Mouse (Mus musculus) spleen, postnatal 4 days (tissue): ENCODE results near the gene Arhgap27.
"Not testable (repeated sequence)": the region's sequence is repeated elsewhere in the genome, so short reads cannot be mapped to it uniquely, and the experiment has no call there.

Experiments
- DNase-seq, 2 experiments: peaks; one replicate each; pipeline ENCODE4 v3.0.0; 2022; ENCODE audit warnings: low spot score in 2 of 2

Arhgap27 gene

GRCm38 (mm10) chr11:103363214-103364148 is at the start of gene Arhgap27:
Gene Arhgap27 (minus strand): TSS chr11:103363692.
- peak; percentile 60 to 80 for DNase-seq

- peak in 1 of 2 experiments; percentile 36 for DNase-seq
Measured at GRCm38 (mm10) chr11:103412950-103413423, 49.5 kb upstream of the Arhgap27 start.

- peak; percentile 94 to 98 for DNase-seq
Measured at GRCm38 (mm10) chr11:103411981-103412949, 48.8 kb upstream of the Arhgap27 start, which contains the start of gene Plekhm1. Gene Plekhm1 (minus strand): TSS chr11:103412687.

GRCm38 (mm10) chr11:103411301-103411700 is 47.8 kb upstream of the Arhgap27 start:
- DNase-seq, result no peak

- no peak for DNase-seq
Measured at GRCm38 (mm10) chr11:103408880-103409279, 45.4 kb upstream of the Arhgap27 start.

- DNase-seq, result not testable (repeated sequence)
Measured at GRCm38 (mm10) chr11:103407136-103407535, 43.6 kb upstream of the Arhgap27 start.

- DNase-seq, result no peak
Measured at GRCm38 (mm10) chr11:103406551-103406950, 43.1 kb upstream of the Arhgap27 start.

- no peak for DNase-seq
Measured at GRCm38 (mm10) chr11:103405814-103406213, 42.3 kb upstream of the Arhgap27 start.

- DNase-seq, result no peak
Measured at GRCm38 (mm10) chr11:103404618-103405017, 41.1 kb upstream of the Arhgap27 start.

- no peak for DNase-seq
Measured at GRCm38 (mm10) chr11:103403776-103404175, 40.3 kb upstream of the Arhgap27 start.

- DNase-seq, result no peak
Measured at GRCm38 (mm10) chr11:103402738-103403137, 39.2 kb upstream of the Arhgap27 start.

- DNase-seq, result peak; percentile 56 to 75
Measured at GRCm38 (mm10) chr11:103402198-103402597, 38.7 kb upstream of the Arhgap27 start.

- DNase-seq, result no peak
Measured at GRCm38 (mm10) chr11:103399986-103400385, 36.5 kb upstream of the Arhgap27 start.

- DNase-seq, result no peak
Measured at GRCm38 (mm10) chr11:103399050-103399449, 35.6 kb upstream of the Arhgap27 start.

GRCm38 (mm10) chr11:103396682-103397081 is 33.2 kb upstream of the Arhgap27 start:
- no peak for DNase-seq

- DNase-seq, result no peak
Measured at GRCm38 (mm10) chr11:103396236-103396635, 32.7 kb upstream of the Arhgap27 start.

- DNase-seq, result no peak
Measured at GRCm38 (mm10) chr11:103394604-103395003, 31.1 kb upstream of the Arhgap27 start.

GRCm38 (mm10) chr11:103394025-103394424 is 30.5 kb upstream of the Arhgap27 start:
- no peak for DNase-seq

- no peak for DNase-seq
Measured at GRCm38 (mm10) chr11:103387870-103388526, 24.5 kb upstream of the Arhgap27 start.

- DNase-seq, result no peak
Measured at GRCm38 (mm10) chr11:103386827-103387226, 23.3 kb upstream of the Arhgap27 start.

- no peak for DNase-seq
Measured at GRCm38 (mm10) chr11:103381956-103382613, 18.6 kb upstream of the Arhgap27 start.
